Mouse (Mus musculus) myocyte (in vitro differentiated cells): ENCODE data around the gene Nomo1. TPM values are rescaled to one million over a fixed set of nuclear protein-coding genes. Genes with fewer than 3 reads are reported as not detected.

ENCODE experiments used
- H3K27me3 ChIP-seq: one replicate; pipeline ENCODE4 v1.6.1; 2011; ENCODE audit not compliant: control insufficient read depth, insufficient read depth, insufficient read length
- H3K36me3 ChIP-seq: one replicate; pipeline ENCODE4 v1.6.1; 2011; ENCODE audit not compliant: control insufficient read depth, insufficient read depth
- H3K4me2 ChIP-seq: one replicate; pipeline ENCODE4 v1.6.1; 2011; ENCODE audit warnings: low read depth, control low read depth
- H3K4me3 ChIP-seq: one replicate; pipeline ENCODE4 v1.5.1; 2011; ENCODE audit warnings: mild to moderate bottlenecking, control low read depth, moderate library complexity
- H3K79me2 ChIP-seq: one replicate; pipeline ENCODE4 v1.6.1; 2011; ENCODE audit not compliant: control insufficient read depth, insufficient read depth
- H3ac ChIP-seq: one replicate; pipeline ENCODE4 v1.6.1; 2011; ENCODE audit not compliant: control insufficient read depth, insufficient read length
- CEBPB ChIP-seq: IDR thresholded peaks from 2 replicates; pipeline ENCODE4 v1.6.1; 2011; ENCODE audit warnings: mild to moderate bottlenecking, moderate library complexity; ENCODE audit not compliant: poor library complexity, insufficient read depth, severe bottlenecking
- E2F4 ChIP-seq: IDR thresholded peaks from one replicate; pipeline ENCODE4 v1.6.1; 2011; ENCODE audit warnings: mild to moderate bottlenecking, control low read depth, moderate library complexity; ENCODE audit not compliant: insufficient read depth
- MAX ChIP-seq: IDR thresholded peaks from one replicate; pipeline ENCODE4 v1.6.1; 2011; ENCODE audit warnings: low read depth, mild to moderate bottlenecking, control low read depth
- MYOD1 ChIP-seq, 3 experiments: IDR thresholded peaks; one replicate each; pipeline ENCODE4 v1.6.1; 2011; ENCODE audit warnings: control low read depth in 2 of 3, low read depth in 2 of 3, mild to moderate bottlenecking in 2 of 3, moderate library complexity in 1 of 3; ENCODE audit not compliant: insufficient read length in 2 of 3, control insufficient read depth in 1 of 3
- MYOG ChIP-seq, 3 experiments: IDR thresholded peaks; one replicate each; pipeline ENCODE4 v1.6.1; 2011; ENCODE audit warnings: control low read depth in 2 of 3, low read depth in 2 of 3, mild to moderate bottlenecking in 2 of 3; ENCODE audit not compliant: insufficient read length in 2 of 3, control insufficient read depth in 1 of 3, insufficient read depth in 1 of 3
- POLR2A ChIP-seq: IDR thresholded peaks from one replicate; pipeline ENCODE4 v1.6.1; 2011; ENCODE audit warnings: low read depth, mild to moderate bottlenecking, control low read depth, moderate library complexity; ENCODE audit not compliant: insufficient read length
- POLR2AphosphoS2 ChIP-seq: IDR thresholded peaks from one replicate; pipeline ENCODE4 v1.6.1; 2011; ENCODE audit warnings: low read depth, control low read depth; ENCODE audit not compliant: insufficient read length
- REST ChIP-seq: IDR thresholded peaks from one replicate; pipeline ENCODE4 v1.6.1; 2011; ENCODE audit warnings: mild to moderate bottlenecking, control low read depth, moderate library complexity; ENCODE audit not compliant: insufficient read depth, insufficient read length
- SRF ChIP-seq: IDR thresholded peaks from one replicate; pipeline ENCODE4 v1.6.1; 2011; ENCODE audit warnings: low read depth; ENCODE audit not compliant: control insufficient read depth, insufficient read length
- TCF12 ChIP-seq: IDR thresholded peaks from one replicate; pipeline ENCODE4 v1.6.1; 2011; ENCODE audit warnings: mild to moderate bottlenecking, control low read depth; ENCODE audit not compliant: poor library complexity, insufficient read depth, severe bottlenecking
- TCF3 ChIP-seq: IDR thresholded peaks from one replicate; pipeline ENCODE4 v1.6.1; 2011; ENCODE audit warnings: low read depth, control low read depth; ENCODE audit not compliant: insufficient read length
- USF1 ChIP-seq: IDR thresholded peaks from one replicate; pipeline ENCODE4 v1.6.1; 2011; ENCODE audit warnings: low read depth, mild to moderate bottlenecking, control low read depth, moderate library complexity
- polyA plus RNA-seq: library from polyadenylated mRNA; unstranded; fragments of >200 nt; fragmentation: generic; extraction: Trizol; gene quantifications from one replicate; pipeline ENCODE4 v1.2.1, GENCODE M21; 2012; ENCODE audit warnings: missing spikeins

Nomo1 gene
- 79.2 TPM for polyA plus RNA-seq

GRCm38 (mm10) chr7:46033109-46033869 is at the start of gene Nomo1:
TSS of gene Nomo1 (plus strand) at chr7:46033698.
- H3K4me2 ChIP-seq = peak within 1 kb of the TSS; percentile 96
- H3K4me3 ChIP-seq = peak within 1 kb of the TSS; percentile 44
- peak; percentile 86 for TF ChIP-seq POLR2AphosphoS2
- peak in 1 of 3 experiments; percentile 26 for TF ChIP-seq MYOD1 (IDR thresholded peaks at IDR 0.05; ENCODE audit: control insufficient read depth in 1 of 3, insufficient read length in 2 of 3, low read depth in 2 of 3)
- no peak for TF ChIP-seq TCF12
- peak; percentile 94 for TF ChIP-seq POLR2A
- no peak for TF ChIP-seq SRF
- TF ChIP-seq E2F4 = no peak
- H3K36me3 ChIP-seq = no peaks in the 10 kb centered on the region
- peak within 1 kb of the TSS; percentile 91 for H3ac ChIP-seq
- no peaks in the 10 kb centered on the region for H3K27me3 ChIP-seq
- peaks cover 7% of the 10 kb centered on the region for H3K79me2 ChIP-seq

DNA sequence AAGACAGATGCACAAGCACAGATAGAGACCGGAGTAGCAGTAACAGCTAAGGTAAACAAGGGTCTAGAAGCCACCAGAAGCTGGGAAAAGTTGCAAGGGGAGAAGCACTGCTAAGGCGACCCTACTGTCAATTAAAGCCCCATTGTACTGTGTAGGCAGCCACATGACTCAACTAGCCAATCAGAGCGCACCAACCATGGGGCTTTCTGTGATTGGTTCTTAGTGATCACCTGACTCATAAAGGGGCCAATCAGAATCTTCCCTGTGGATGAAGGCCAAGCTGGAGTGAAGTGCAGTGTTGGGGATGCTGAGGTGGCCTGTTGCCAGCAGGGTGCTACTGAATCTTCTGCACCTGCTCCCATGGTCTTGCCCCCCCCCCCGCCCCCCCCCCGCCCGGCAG is 46.6 kb upstream of the Nomo1 start:
- Histone ChIP-seq H3ac (no peak overlapping the region), H3K4me2 (no peak overlapping the region), H3K4me3 (no peak overlapping the region), H3K27me3 (peaks cover 24% of the 10 kb centered on the region), H3K36me3 (no peaks in the 10 kb centered on the region), H3K79me2 (no peaks in the 10 kb centered on the region)
- TF ChIP-seq E2F4 (no peak), CEBPB (no peak), TCF12 (no peak), MYOG (IDR thresholded peaks at IDR 0.05; ENCODE audit: control insufficient read depth in 1 of 3, insufficient read depth in 1 of 3, insufficient read length in 2 of 3, low read depth in 2 of 3) (no peak), TCF3 (no peak), POLR2AphosphoS2 (no peak), SRF (no peak), REST (no peak)

DNA sequence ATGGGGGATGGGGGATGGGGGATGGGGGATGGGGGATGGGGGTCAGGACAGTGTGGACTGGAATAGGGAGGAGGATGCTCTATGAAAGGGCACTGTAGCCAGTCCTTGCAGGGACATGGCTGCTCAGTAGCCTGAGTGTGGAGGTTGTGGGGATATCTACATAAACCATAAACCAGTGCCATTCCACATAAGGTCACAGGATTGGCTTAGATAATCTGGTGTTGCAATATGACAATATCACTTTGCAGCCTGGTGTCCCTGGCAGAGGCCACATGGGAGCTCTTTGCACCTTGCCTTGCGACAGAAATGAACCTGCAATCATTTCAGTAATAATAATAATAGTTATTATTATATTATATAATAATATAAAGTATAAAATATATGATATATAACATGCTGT is 45.2 kb upstream of the Nomo1 start:
- TF ChIP-seq E2F4 (no peak), TCF12 (no peak), REST (no peak), SRF (no peak), POLR2AphosphoS2 (no peak), MYOG (IDR thresholded peaks at IDR 0.05; ENCODE audit: control insufficient read depth in 1 of 3, insufficient read depth in 1 of 3, insufficient read length in 2 of 3, low read depth in 2 of 3) (no peak), MAX (no peak), MYOD1 (IDR thresholded peaks at IDR 0.05; ENCODE audit: control insufficient read depth in 1 of 3, insufficient read length in 2 of 3, low read depth in 2 of 3) (no peak), TCF3 (no peak), USF1 (no peak), CEBPB (no peak), POLR2A (no peak)
- Histone ChIP-seq H3K27me3 (peaks cover 28% of the 10 kb centered on the region), H3K4me3 (no peak overlapping the region), H3K4me2 (no peak overlapping the region), H3ac (no peak overlapping the region), H3K36me3 (no peaks in the 10 kb centered on the region), H3K79me2 (no peaks in the 10 kb centered on the region)

DNA sequence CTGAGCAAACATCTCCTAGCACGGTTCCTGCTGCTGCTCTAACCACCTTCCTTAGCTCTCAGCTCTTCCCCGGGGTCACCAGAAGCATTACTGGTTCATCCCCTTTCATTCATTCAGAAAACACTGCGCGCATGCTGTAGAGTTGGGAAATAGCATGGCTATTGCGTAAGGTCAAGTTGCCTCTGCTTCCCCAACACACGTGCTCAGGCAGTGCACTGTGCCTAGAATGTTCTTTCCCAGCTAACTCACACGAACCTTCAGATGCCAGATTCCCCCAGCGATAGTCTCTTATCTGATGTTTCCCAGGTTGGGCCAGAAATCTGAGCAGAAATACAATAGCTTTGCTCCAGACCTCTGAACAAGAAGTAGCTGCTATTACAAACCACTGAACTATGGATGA is 41.0 kb upstream of the Nomo1 start:
- no peak overlapping the region for H3ac ChIP-seq
- no peak for TF ChIP-seq MAX
- TF ChIP-seq SRF = no peak
- no peak for TF ChIP-seq POLR2AphosphoS2
- no peak for TF ChIP-seq MYOG (IDR thresholded peaks at IDR 0.05; ENCODE audit: control insufficient read depth in 1 of 3, insufficient read depth in 1 of 3, insufficient read length in 2 of 3, low read depth in 2 of 3)
- no peak for TF ChIP-seq REST
- no peak for TF ChIP-seq MYOD1 (IDR thresholded peaks at IDR 0.05; ENCODE audit: control insufficient read depth in 1 of 3, insufficient read length in 2 of 3, low read depth in 2 of 3)
- TF ChIP-seq TCF3 = no peak
- no peak for TF ChIP-seq TCF12
- TF ChIP-seq POLR2A = no peak
- no peak for TF ChIP-seq USF1
- no peak for TF ChIP-seq CEBPB
- no peak for TF ChIP-seq E2F4

GRCm38 (mm10) chr7:46000577-46000976 is 32.9 kb upstream of the Nomo1 start:
- Histone ChIP-seq H3K4me3 (no peak overlapping the region), H3K79me2 (no peaks in the 10 kb centered on the region), H3K4me2 (no peak overlapping the region), H3K27me3 (no peaks in the 10 kb centered on the region), H3ac (no peak overlapping the region), H3K36me3 (no peaks in the 10 kb centered on the region)
- no peak for TF ChIP-seq USF1
- no peak for TF ChIP-seq TCF12
- TF ChIP-seq CEBPB = no peak
- no peak for TF ChIP-seq POLR2A
- TF ChIP-seq MYOD1 (IDR thresholded peaks at IDR 0.05; ENCODE audit: control insufficient read depth in 1 of 3, insufficient read length in 2 of 3, low read depth in 2 of 3) = no peak
- no peak for TF ChIP-seq TCF3
- no peak for TF ChIP-seq MAX
- TF ChIP-seq REST = no peak
- no peak for TF ChIP-seq POLR2AphosphoS2
- TF ChIP-seq SRF = no peak

More for the DNA sequence above, 41.0 kb upstream of the Nomo1 start:
- Histone ChIP-seq H3K4me3 (no peak overlapping the region), H3K79me2 (no peaks in the 10 kb centered on the region), H3K27me3 (peaks cover 25% of the 10 kb centered on the region), H3K36me3 (no peaks in the 10 kb centered on the region), H3K4me2 (no peak overlapping the region)
